Mouse (Mus musculus): ENCODE measurements around the gene Fam135a.

DNA sequence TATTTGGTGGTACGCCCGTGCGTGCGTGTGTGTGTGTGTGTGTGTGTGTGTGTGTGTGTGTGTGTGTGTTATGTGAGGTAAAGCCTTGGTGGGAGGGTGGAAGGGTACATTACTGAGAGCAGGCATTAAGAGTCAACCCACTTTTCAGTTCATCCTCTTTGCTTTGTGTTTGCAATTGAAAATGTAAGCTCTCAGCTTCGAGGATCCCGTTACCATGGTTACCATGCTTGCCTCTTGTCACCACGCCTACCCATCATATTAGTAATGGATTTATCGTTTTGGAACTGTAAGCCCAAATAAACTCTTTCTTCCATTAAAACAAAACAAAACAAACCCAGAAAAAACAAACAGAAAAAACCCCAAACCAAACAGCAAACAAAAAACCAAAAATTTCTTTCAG lies 43.4 kb upstream of the Fam135a start:
- TF ChIP-seq POLR2A (IDR thresholded peaks at IDR 0.05; ENCODE audit: borderline replicate concordance, extremely low read depth, insufficient read depth, insufficient read length, poor library complexity, severe bottlenecking) = no peak
- no peak for TF ChIP-seq CTCF (IDR thresholded peaks at IDR 0.05; ENCODE audit: borderline replicate concordance, extremely low read depth, insufficient read depth, insufficient read length)

Measured in brain, embryonic 14.5 days (tissue).